Comparison of ENCODE assay signal across 21 mouse cellular contexts in genomic region chr3:123596871-123597270, GRCm38 (mm10).
DNase-seq lines count a peak whose midpoint lies in the region; TF ChIP-seq lines count a peak whose summit lies in the region.
"Had no signal": no experiment of that assay in that cellular context is flagged by ENCODE, and none has a peak within 500 bp of the region (broad histone marks: within the 10 kb centered on the region; RNA-seq: fewer than 3 reads in every experiment).

No protein-coding gene starts in this region.

- no peak overlapping the region for H3K4me3 ChIP-seq in left cerebral cortex, adult 2 months
- H3K4me3 ChIP-seq: embryonic facial prominence, embryonic 12.5 days; erythroblast, embryonic 14.5 days; limb, embryonic 13.5 days; liver, embryonic 13.5 days; midbrain, embryonic 10.5 days; neural tube, embryonic 12.5 days had no signal

- no peak for TF ChIP-seq CTCF in left cerebral cortex, adult 2 months (IDR thresholded peaks at IDR 0.05)
- TF ChIP-seq CTCF in brain, embryonic 14.5 days (IDR thresholded peaks at IDR 0.05; ENCODE audit: borderline replicate concordance, extremely low read depth, insufficient read depth, insufficient read length), result no peak

- intact Hi-C loops in left cerebral cortex, postnatal 4 days (cut with DNase I), result no loop called here
- intact Hi-C loops in left cerebral cortex, adult 2 months (cut with DNase I), result no loop called here

- no peak overlapping the region for H3K27ac ChIP-seq in left cerebral cortex, adult 2 months
- H3K27ac ChIP-seq: embryonic facial prominence, embryonic 12.5 days; limb, embryonic 13.5 days; liver, embryonic 13.5 days; midbrain, embryonic 10.5 days; neural tube, embryonic 12.5 days had no signal

- TF ChIP-seq POLR2A in brain, embryonic 14.5 days (IDR thresholded peaks at IDR 0.05; ENCODE audit: borderline replicate concordance, extremely low read depth, insufficient read depth, insufficient read length, poor library complexity, severe bottlenecking), result no peak

- DNase-seq in left cerebral cortex, postnatal 4 days, result peak; percentile 22
- DNase-seq in left cerebral cortex, adult 2 months (ENCODE audit: extremely low spot score in 1 of 2, low spot score in 2 of 2), result no peak
- DNase-seq in brain, embryonic 14.5 days (ENCODE audit: low read depth), result peak; percentile 61
- peak; percentile 81 for DNase-seq in cerebellum, adult 9-11 months
- no peak for DNase-seq in gastrocnemius, postnatal 4 days (ENCODE audit: low spot score in 2 of 2)
- DNase-seq in layer of hippocampus, postnatal 14 days (ENCODE audit: low spot score in 2 of 2), result no peak
- DNase-seq in kidney, postnatal 10 days, result no peak
- DNase-seq: adrenal gland, postnatal 14 days; gastrocnemius, postnatal 25 days; kidney, adult 2 months; kidney, postnatal 25 days; layer of hippocampus, adult 9-11 months; liver, embryonic 13.5 days; lung, embryonic 14.5 days; lung, postnatal 36 days; right cerebral cortex, postnatal 4 days had no signal

Comparison
In these comparisons a context has a peak if more than half of its experiments do, and no peak if none do; other contexts are left out.
1. DNase-seq: peak in left cerebral cortex, postnatal 4 days (single experiment), brain, embryonic 14.5 days (single experiment) and cerebellum, adult 9-11 months (single experiment); none in left cerebral cortex, adult 2 months (0 of 2), gastrocnemius, postnatal 4 days (0 of 2), layer of hippocampus, postnatal 14 days (0 of 2) and kidney, postnatal 10 days (single experiment).